Comparison of ENCODE assay signal across 8 mouse cellular contexts in the genomic region with DNA sequence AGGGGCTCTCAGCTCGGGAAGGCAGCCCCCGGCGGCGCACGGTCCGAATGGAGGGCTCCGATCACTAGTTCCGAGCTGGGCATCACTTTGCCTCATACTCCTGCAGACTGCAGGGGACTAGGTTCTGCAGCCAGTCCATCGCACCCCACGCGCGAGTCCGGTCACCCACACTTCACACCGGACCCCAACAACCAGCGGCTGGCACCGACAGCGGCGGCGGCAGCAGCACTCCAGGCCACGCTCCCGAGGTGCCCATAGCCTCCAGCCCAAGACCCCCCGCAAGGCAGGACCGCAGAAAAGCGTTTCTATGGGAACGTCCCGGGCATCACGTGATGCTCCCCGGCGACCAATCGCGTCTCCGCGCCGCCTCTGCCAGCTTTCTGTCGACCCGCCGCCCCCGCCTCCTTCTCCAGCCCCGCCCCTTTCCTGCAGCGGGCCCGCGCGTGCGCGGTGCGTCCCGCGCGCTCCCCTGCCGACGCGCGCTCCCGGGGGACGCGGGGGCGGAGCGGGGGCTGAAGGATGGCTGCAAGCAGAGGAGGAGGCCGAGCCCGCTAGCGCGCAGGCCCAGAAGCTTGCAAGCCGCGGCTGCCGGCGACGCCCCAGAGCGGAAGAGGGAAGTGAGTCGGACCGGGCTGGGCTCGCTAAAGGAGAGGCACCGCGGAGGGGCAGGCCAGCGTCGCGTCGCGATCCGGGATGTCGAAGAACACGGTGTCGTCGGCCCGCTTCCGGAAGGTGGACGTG. TPM values are rescaled to one million over a fixed set of nuclear protein-coding genes. Genes with fewer than 3 reads are reported as not detected.
DNase-seq lines count a peak whose midpoint lies in the region; ATAC-seq and TF ChIP-seq lines count a peak whose summit lies in the region.

A gene (minus strand): TSS at position 320 of the 741 bp plus-strand sequence.
A gene (plus strand): TSS at position 511 of the 741 bp plus-strand sequence.

- peak within 1 kb of the TSS; percentile 92 for H3K4me2 ChIP-seq in forebrain, embryonic 12.5 days
- peak within 1 kb of the TSS; percentile 90 for H3K4me2 ChIP-seq in heart, postnatal 0 days (ENCODE audit: low read depth, low read length)
- peak within 1 kb of the TSS; percentile 95 for H3K4me2 ChIP-seq in liver, embryonic 16.5 days (ENCODE audit: low read depth, low read length)
- peak within 1 kb of the TSS; percentile 77 for H3K4me2 ChIP-seq in neural tube, embryonic 13.5 days

- TF ChIP-seq EP300 in heart, postnatal 0 days (IDR thresholded peaks at IDR 0.05; ENCODE audit: low read depth) = no peak

- peak; percentile 78 for TF ChIP-seq POLR2A in testis, adult 2 months (IDR thresholded peaks at IDR 0.05; ENCODE audit: control insufficient read depth, low read depth, low read length)

- H3K27me3 ChIP-seq in E14TG2a.4 (ENCODE audit: insufficient read depth, low read length) = peaks cover 21% of the 10 kb centered on the region
- no peaks in the 10 kb centered on the region for H3K27me3 ChIP-seq in forebrain, embryonic 12.5 days
- no peaks in the 10 kb centered on the region for H3K27me3 ChIP-seq in heart, postnatal 0 days (ENCODE audit: control insufficient read depth, insufficient read depth, low read length)
- peaks cover 13% of the 10 kb centered on the region for H3K27me3 ChIP-seq in liver, embryonic 16.5 days (ENCODE audit: control insufficient read depth, insufficient read depth, low read depth, low read length)
- H3K27me3 ChIP-seq in neural tube, embryonic 13.5 days = peaks cover 3% of the 10 kb centered on the region; the same call in 1 of the 2 replicates
- H3K27me3 ChIP-seq in testis, adult 2 months (ENCODE audit: control insufficient read depth, insufficient read depth, low read length) = no peaks in the 10 kb centered on the region

- TF ChIP-seq CTCF in E14TG2a.4 (conservative IDR thresholded peaks at IDR 0.05; ENCODE audit: low read length) = no peak
- no peak for TF ChIP-seq CTCF in heart, postnatal 0 days (IDR thresholded peaks at IDR 0.05; ENCODE audit: low read depth)
- no peak for TF ChIP-seq CTCF in testis, adult 2 months (IDR thresholded peaks at IDR 0.05; ENCODE audit: control insufficient read depth, insufficient read depth, insufficient replicate concordance, low read depth, low read length)

- peaks cover 29% of the 10 kb centered on the region for H3K36me3 ChIP-seq in E14TG2a.4 (ENCODE audit: insufficient read depth, low read length)
- H3K36me3 ChIP-seq in forebrain, embryonic 12.5 days (replicated peaks) = peaks cover 11% of the 10 kb centered on the region
- peaks cover 20% of the 10 kb centered on the region for H3K36me3 ChIP-seq in heart, postnatal 0 days (replicated peaks; ENCODE audit: control insufficient read depth, insufficient read depth, low read length)
- H3K36me3 ChIP-seq in liver, embryonic 16.5 days (ENCODE audit: control insufficient read depth, insufficient read depth) = peaks cover 7% of the 10 kb centered on the region
- peaks cover 15% of the 10 kb centered on the region for H3K36me3 ChIP-seq in neural tube, embryonic 13.5 days
- H3K36me3 ChIP-seq in testis, adult 2 months (ENCODE audit: control insufficient read depth, insufficient read depth, low read length) = peaks cover 1% of the 10 kb centered on the region; the same call in 1 of the 2 replicates

- peak; percentile 90 for DNase-seq in c-Kit-positive CD71-positive TER-119-positive erythroid progenitor cells, embryonic 14.5 days (ENCODE audit: low spot score)
- peak; percentile 96 for DNase-seq in heart, postnatal 0 days (ENCODE audit: low spot score)
- peak; percentile 97 to 98 for DNase-seq in kidney, postnatal 4 days

- H3K9ac ChIP-seq in forebrain, embryonic 12.5 days = peak within 1 kb of the TSS; percentile 94
- H3K9ac ChIP-seq in heart, postnatal 0 days (replicated peaks; ENCODE audit: low read depth, low read length) = peak within 1 kb of the TSS; percentile 97
- H3K9ac ChIP-seq in liver, embryonic 16.5 days (ENCODE audit: low read depth, low read length) = peak within 1 kb of the TSS; percentile 91
- peak within 1 kb of the TSS; percentile 98 for H3K9ac ChIP-seq in neural tube, embryonic 13.5 days

- H3K9me3 ChIP-seq in E14TG2a.4 (ENCODE audit: low read length) = no peaks in the 10 kb centered on the region
- no peaks in the 10 kb centered on the region for H3K9me3 ChIP-seq in forebrain, embryonic 12.5 days
- H3K9me3 ChIP-seq in heart, postnatal 0 days (replicated peaks; ENCODE audit: control insufficient read depth, low read length) = no peaks in the 10 kb centered on the region
- H3K9me3 ChIP-seq in liver, embryonic 16.5 days (replicated peaks; ENCODE audit: control insufficient read depth, low read length) = no peaks in the 10 kb centered on the region
- H3K9me3 ChIP-seq in neural tube, embryonic 13.5 days = no peaks in the 10 kb centered on the region

- H3K4me1 ChIP-seq in E14TG2a.4 (replicated peaks; ENCODE audit: low read depth, low read length) = peaks cover 20% of the 10 kb centered on the region
- H3K4me1 ChIP-seq in forebrain, embryonic 12.5 days = peaks cover 9% of the 10 kb centered on the region
- no peaks in the 10 kb centered on the region for H3K4me1 ChIP-seq in heart, postnatal 0 days (ENCODE audit: control insufficient read depth, insufficient read depth)
- peaks cover 7% of the 10 kb centered on the region for H3K4me1 ChIP-seq in liver, embryonic 16.5 days (ENCODE audit: control insufficient read depth, low read depth, low read length)
- peaks cover 25% of the 10 kb centered on the region for H3K4me1 ChIP-seq in neural tube, embryonic 13.5 days (replicated peaks)
- H3K4me1 ChIP-seq in testis, adult 2 months (ENCODE audit: control insufficient read depth, insufficient read depth, low read length) = no peaks in the 10 kb centered on the region; the same call in 1 of the 2 replicates

- ATAC-seq in forebrain, embryonic 12.5 days (ENCODE audit: low FRiP score) = peak; percentile 97
- peak; percentile 96 for ATAC-seq in heart, postnatal 0 days (ENCODE audit: insufficient read depth, low read depth)
- ATAC-seq in liver, embryonic 16.5 days (ENCODE audit: low read depth) = peak; percentile 96
- peak; percentile 98 for ATAC-seq in neural tube, embryonic 13.5 days (ENCODE audit: low read depth)

- peak within 1 kb of the TSS; percentile 90 for H3K27ac ChIP-seq in forebrain, embryonic 12.5 days
- H3K27ac ChIP-seq in heart, postnatal 0 days (ENCODE audit: low read depth) = peak within 1 kb of the TSS; percentile 96
- H3K27ac ChIP-seq in liver, embryonic 16.5 days (ENCODE audit: low read length) = peak within 1 kb of the TSS; percentile 82
- H3K27ac ChIP-seq in neural tube, embryonic 13.5 days (replicated peaks) = peak within 1 kb of the TSS; percentile 92
- H3K27ac ChIP-seq in testis, adult 2 months (ENCODE audit: control insufficient read depth, insufficient read depth, low read depth, low read length) = peak within 1 kb of the TSS; percentile 76

- peak within 1 kb of the TSS; percentile 98 for H3K4me3 ChIP-seq in E14TG2a.4 (replicated peaks; ENCODE audit: low read length)
- peak within 1 kb of the TSS; percentile 99 for H3K4me3 ChIP-seq in forebrain, embryonic 12.5 days (replicated peaks)
- peak within 1 kb of the TSS; percentile 97 for H3K4me3 ChIP-seq in heart, postnatal 0 days (ENCODE audit: low read depth, low read length)
- peak within 1 kb of the TSS; percentile 87 for H3K4me3 ChIP-seq in liver, embryonic 16.5 days (ENCODE audit: low read depth, low read length)
- peak within 1 kb of the TSS; percentile 98 for H3K4me3 ChIP-seq in neural tube, embryonic 13.5 days
- peak within 1 kb of the TSS; percentile 93 for H3K4me3 ChIP-seq in testis, adult 2 months (ENCODE audit: control insufficient read depth, low read depth, low read length)

- under 1% methylated on average over 85 of the region's 86 CpGs for WGBS in forebrain, embryonic 12.5 days
- WGBS in heart, postnatal 0 days = under 1% methylated on average over 71 of the region's 86 CpGs
- under 1% methylated on average over 86 of the region's 86 CpGs for WGBS in liver, embryonic 16.5 days (ENCODE audit: insufficient replicate concordance)
- under 1% methylated on average over 86 of the region's 86 CpGs for whole genome bisulfite sequencing in neural tube, embryonic 13.5 days

RNA-seq across cellular contexts. Expression of the first gene that starts in this region (rescaled TPM):
- 19.8 and 20.9 TPM in 2 replicates for polyA plus RNA-seq in forebrain, embryonic 12.5 days (2016; fragmentation: Nextera tagmentation; extraction: Ambion mirVana)
- 38.9 and 48.1 TPM in 2 replicates for total RNA-seq in heart, postnatal 0 days (2014; rRNA removed; ENCODE audit: low replicate concordance)
- polyA plus RNA-seq in heart, postnatal 0 days (2015; fragmentation: Nextera tagmentation; extraction: Ambion mirVana) = 36.7 and 41.6 TPM in 2 replicates
- 12.9 and 14.2 TPM in 2 replicates for polyA plus RNA-seq in liver, embryonic 16.5 days (2015; fragmentation: Nextera tagmentation; extraction: Ambion mirVana)
- 24.8 and 25.4 TPM in 2 replicates for polyA plus RNA-seq in neural tube, embryonic 13.5 days (2015; fragmentation: Nextera tagmentation; extraction: Ambion mirVana)
- polyA plus RNA-seq in testis, adult 2 months (2012; rRNA removed) = 49.2 and 55.2 TPM in 2 replicates

RNA-seq across cellular contexts. Expression of the second gene that starts in this region (rescaled TPM):
- polyA plus RNA-seq in forebrain, embryonic 12.5 days (2016; fragmentation: Nextera tagmentation; extraction: Ambion mirVana) = 275 and 281 TPM in 2 replicates
- 94.3 and 95.1 TPM in 2 replicates for total RNA-seq in heart, postnatal 0 days (2014; rRNA removed; ENCODE audit: low replicate concordance)
- polyA plus RNA-seq in heart, postnatal 0 days (2015; fragmentation: Nextera tagmentation; extraction: Ambion mirVana) = 136 and 152 TPM in 2 replicates
- polyA plus RNA-seq in liver, embryonic 16.5 days (2015; fragmentation: Nextera tagmentation; extraction: Ambion mirVana) = 131 and 133 TPM in 2 replicates
- 321 and 348 TPM in 2 replicates for polyA plus RNA-seq in neural tube, embryonic 13.5 days (2015; fragmentation: Nextera tagmentation; extraction: Ambion mirVana)
- 16.2 and 19.3 TPM in 2 replicates for polyA plus RNA-seq in testis, adult 2 months (2012; rRNA removed)

Comparison
In these comparisons a context has a peak if more than half of its experiments do, and no peak if none do; other contexts are left out.
1. Peak in every context shown above with its lines: DNase-seq, ATAC-seq, H3K4me3 ChIP-seq and H3K27ac ChIP-seq.